Mouse (Mus musculus) MEL (cell line): ENCODE measurements around the gene Eps15. TPM values are rescaled to one million over a fixed set of nuclear protein-coding genes. Genes with fewer than 3 reads are reported as not detected.

ENCODE experiments used
- DNase-seq: peaks from one replicate; pipeline ENCODE4 v3.0.0; 2011; ENCODE audit warnings: low read depth, low spot score
- H3K27ac ChIP-seq: 2 replicates; pipeline ENCODE4 v1.5.1; 2012; ENCODE audit warnings: low read depth, mild to moderate bottlenecking, control low read depth, low read length, moderate library complexity; ENCODE audit not compliant: control insufficient read depth
- H3K27me3 ChIP-seq, 2 experiments: fragments of 150-350 bp in 1 of 2; sonication (generic) in 1 of 2; 2 replicates each; pipeline ENCODE4 v1.6.1; 2012; ENCODE audit warnings: low read length in 2 of 2, mild to moderate bottlenecking in 2 of 2, improper control_type of control experiment in 1 of 2, moderate library complexity in 1 of 2; ENCODE audit not compliant: insufficient read depth in 2 of 2, control insufficient read depth in 1 of 2
- H3K36me3 ChIP-seq, 2 experiments: 2 replicates each; pipeline ENCODE4 v1.6.1; 2012 to 2014; ENCODE audit warnings: low read length in 2 of 2, improper control_type of control experiment in 1 of 2, inconsistent platforms in 1 of 2, mild to moderate bottlenecking in 1 of 2; ENCODE audit not compliant: insufficient read depth in 2 of 2, control insufficient read depth in 1 of 2
- H3K4me1 ChIP-seq, 2 experiments: fragments of 150-350 bp in 1 of 2; sonication (generic) in 1 of 2; 2 replicates each; pipeline ENCODE4 v1.6.1; 2012; ENCODE audit warnings: low read length in 2 of 2, improper control_type of control experiment in 1 of 2, mild to moderate bottlenecking in 1 of 2; ENCODE audit not compliant: insufficient read depth in 2 of 2, control insufficient read depth in 1 of 2
- H3K4me3 ChIP-seq, 2 experiments: fragments of 150-350 bp in 1 of 2; sonication (generic) in 1 of 2; 2 replicates each; pipeline ENCODE4 v1.5.1; 2012; ENCODE audit warnings: low read depth in 2 of 2, low read length in 2 of 2, mild to moderate bottlenecking in 2 of 2, moderate library complexity in 2 of 2, control low read depth in 1 of 2, improper control_type of control experiment in 1 of 2; ENCODE audit not compliant: control insufficient read depth in 1 of 2, insufficient read depth in 1 of 2
- H3K79me2 ChIP-seq: 2 replicates; pipeline ENCODE4 v1.6.1; 2012; ENCODE audit warnings: mild to moderate bottlenecking, low read length, moderate library complexity; ENCODE audit not compliant: control insufficient read depth, poor library complexity, insufficient read depth
- H3K9ac ChIP-seq: 2 replicates; pipeline ENCODE4 v1.6.1; 2012; ENCODE audit warnings: low read depth, mild to moderate bottlenecking, control low read depth, low read length, moderate library complexity; ENCODE audit not compliant: control insufficient read depth, poor library complexity, severe bottlenecking
- H3K9me3 ChIP-seq: fragments of 150-350 bp; sonication (generic); replicated peaks from 2 replicates; pipeline ENCODE4 v1.6.1; 2012; ENCODE audit warnings: mild to moderate bottlenecking, low read length, improper control_type of control experiment, moderate library complexity; ENCODE audit not compliant: insufficient read depth
- BHLHE40 ChIP-seq: IDR thresholded peaks from 2 replicates; pipeline ENCODE4 v1.6.1; 2012; ENCODE audit warnings: low read depth, mild to moderate bottlenecking, inconsistent platforms, low read length, improper control_type of control experiment, borderline replicate concordance
- CHD1 ChIP-seq: IDR thresholded peaks from 2 replicates; pipeline ENCODE4 v1.6.1; 2012; ENCODE audit warnings: low read depth, mild to moderate bottlenecking, inconsistent platforms, low read length, improper control_type of control experiment
- CTCF ChIP-seq, 3 experiments: IDR thresholded peaks in 2 of 3; conservative IDR thresholded peaks in 1 of 3; 2 replicates each; pipeline ENCODE4 v1.5.1; 2011 to 2012; ENCODE audit warnings: low read length in 3 of 3, low read depth in 2 of 3, mild to moderate bottlenecking in 2 of 3, improper control_type of control experiment in 1 of 3, inconsistent platforms in 1 of 3, mixed read lengths in 1 of 3, moderate library complexity in 1 of 3; ENCODE audit not compliant: control insufficient read depth in 1 of 3, insufficient read depth in 1 of 3, poor library complexity in 1 of 3, severe bottlenecking in 1 of 3
- E2F4 ChIP-seq: IDR thresholded peaks from 2 replicates; pipeline ENCODE4 v1.6.1; 2011; ENCODE audit warnings: low read depth, low read length, improper control_type of control experiment, borderline replicate concordance
- ELF1 ChIP-seq: IDR thresholded peaks from 2 replicates; pipeline ENCODE4 v1.6.1; 2014; ENCODE audit warnings: low read depth, mild to moderate bottlenecking, inconsistent platforms, low read length, improper control_type of control experiment, moderate library complexity
- EP300 ChIP-seq, 2 experiments: IDR thresholded peaks; 2 replicates each; pipeline ENCODE4 v1.6.1; 2011; ENCODE audit warnings: improper control_type of control experiment in 2 of 2, low read length in 2 of 2, low read depth in 1 of 2, mild to moderate bottlenecking in 1 of 2
- HCFC1 ChIP-seq: IDR thresholded peaks from 2 replicates; pipeline ENCODE4 v1.6.1; 2012; ENCODE audit warnings: low read depth, mild to moderate bottlenecking, inconsistent platforms, low read length, improper control_type of control experiment, moderate library complexity
- JUND ChIP-seq: IDR thresholded peaks from 2 replicates; pipeline ENCODE4 v1.6.1; 2011; ENCODE audit warnings: low read depth, mild to moderate bottlenecking, improper control_type of control experiment, low read length
- KAT2A ChIP-seq: conservative IDR thresholded peaks from 2 replicates; pipeline ENCODE4 v1.6.1; 2012; ENCODE audit warnings: low read depth, low read length, improper control_type of control experiment, inconsistent platforms
- MAFK ChIP-seq: IDR thresholded peaks from 2 replicates; pipeline ENCODE4 v1.6.1; 2011; ENCODE audit warnings: low read depth, mild to moderate bottlenecking, low read length, improper control_type of control experiment, borderline replicate concordance
- MAX ChIP-seq: IDR thresholded peaks from 2 replicates; pipeline ENCODE4 v1.6.1; 2011; ENCODE audit warnings: low read length, improper control_type of control experiment
- MEF2A ChIP-seq: IDR thresholded peaks from 2 replicates; pipeline ENCODE4 v1.6.1; 2014; ENCODE audit warnings: low read depth, mild to moderate bottlenecking, inconsistent platforms, low read length, improper control_type of control experiment; ENCODE audit not compliant: poor library complexity, insufficient replicate concordance, severe bottlenecking; ENCODE audit errors: extremely low read depth
- MXI1 ChIP-seq: IDR thresholded peaks from 2 replicates; pipeline ENCODE4 v1.6.1; 2011; ENCODE audit warnings: mild to moderate bottlenecking, low read depth, low read length, improper control_type of control experiment
- POLR2A ChIP-seq, 2 experiments: IDR thresholded peaks; 2 replicates each; pipeline ENCODE4 v1.6.1; 2011 to 2012; ENCODE audit warnings: low read length in 2 of 2, mild to moderate bottlenecking in 2 of 2, control low read depth in 1 of 2, improper control_type of control experiment in 1 of 2, low read depth in 1 of 2, moderate library complexity in 1 of 2; ENCODE audit not compliant: control insufficient read depth in 1 of 2, insufficient read depth in 1 of 2, poor library complexity in 1 of 2
- POLR2AphosphoS5 ChIP-seq: IDR thresholded peaks from 2 replicates; pipeline ENCODE4 v1.6.1; 2012; ENCODE audit warnings: low read depth, borderline replicate concordance, mild to moderate bottlenecking, inconsistent platforms, low read length, moderate library complexity, mixed read lengths
- RAD21 ChIP-seq: IDR thresholded peaks from 2 replicates; pipeline ENCODE4 v1.6.1; 2011; ENCODE audit warnings: mild to moderate bottlenecking, low read depth, low read length, improper control_type of control experiment
- RCOR1 ChIP-seq: IDR thresholded peaks from 2 replicates; pipeline ENCODE4 v1.6.1; 2012; ENCODE audit warnings: low read depth, mild to moderate bottlenecking, inconsistent platforms, low read length, improper control_type of control experiment
- SIN3A ChIP-seq: IDR thresholded peaks from 2 replicates; pipeline ENCODE4 v1.6.1; 2012; ENCODE audit warnings: low read length, improper control_type of control experiment, inconsistent platforms
- SMC3 ChIP-seq: IDR thresholded peaks from 2 replicates; pipeline ENCODE4 v1.6.1; 2011; ENCODE audit warnings: low read depth, low read length, improper control_type of control experiment
- UBTF ChIP-seq: IDR thresholded peaks from 2 replicates; pipeline ENCODE4 v1.6.1; 2012; ENCODE audit warnings: low read depth, mild to moderate bottlenecking, inconsistent platforms, low read length, improper control_type of control experiment, moderate library complexity, borderline replicate concordance; ENCODE audit not compliant: insufficient read depth
- USF1 ChIP-seq: IDR thresholded peaks from 2 replicates; pipeline ENCODE4 v1.6.1; 2014; ENCODE audit warnings: low read depth, mild to moderate bottlenecking, inconsistent platforms, low read length, improper control_type of control experiment, moderate library complexity
- ZKSCAN1 ChIP-seq: IDR thresholded peaks from 2 replicates; pipeline ENCODE4 v1.6.1; 2012; ENCODE audit warnings: low read depth, mild to moderate bottlenecking, inconsistent platforms, low read length, improper control_type of control experiment, moderate library complexity
- ZNF384 ChIP-seq: IDR thresholded peaks from 2 replicates; pipeline ENCODE4 v1.6.1; 2012; ENCODE audit warnings: low read depth, mild to moderate bottlenecking, inconsistent platforms, low read length, improper control_type of control experiment
- polyA plus RNA-seq, 2 experiments: library from polyadenylated mRNA; stranded (reverse) in 1 of 2; unstranded in 1 of 2; fragments of >175 nt in 1 of 2; fragments of >200 nt in 1 of 2; gene quantifications; 2 replicates each; pipeline versions ENCODE4 v1.2.1 to v1.2.4; 2012; ENCODE audit warnings: low replicate concordance in 2 of 2, low read depth in 1 of 2; ENCODE audit not compliant: insufficient read length in 2 of 2, insufficient read depth in 1 of 2, missing spikeins in 1 of 2
- total RNA-seq: library from RNA; depleted of rRNA; stranded (reverse); fragments of 300-350 nt; gene quantifications from 2 replicates; pipeline ENCODE4 v1.2.3, GENCODE M21; 2012

The Eps15 gene
- total and polyA plus RNA-seq, 3 experiments = 19.7 to 107 (median 53.3) TPM

DNA sequence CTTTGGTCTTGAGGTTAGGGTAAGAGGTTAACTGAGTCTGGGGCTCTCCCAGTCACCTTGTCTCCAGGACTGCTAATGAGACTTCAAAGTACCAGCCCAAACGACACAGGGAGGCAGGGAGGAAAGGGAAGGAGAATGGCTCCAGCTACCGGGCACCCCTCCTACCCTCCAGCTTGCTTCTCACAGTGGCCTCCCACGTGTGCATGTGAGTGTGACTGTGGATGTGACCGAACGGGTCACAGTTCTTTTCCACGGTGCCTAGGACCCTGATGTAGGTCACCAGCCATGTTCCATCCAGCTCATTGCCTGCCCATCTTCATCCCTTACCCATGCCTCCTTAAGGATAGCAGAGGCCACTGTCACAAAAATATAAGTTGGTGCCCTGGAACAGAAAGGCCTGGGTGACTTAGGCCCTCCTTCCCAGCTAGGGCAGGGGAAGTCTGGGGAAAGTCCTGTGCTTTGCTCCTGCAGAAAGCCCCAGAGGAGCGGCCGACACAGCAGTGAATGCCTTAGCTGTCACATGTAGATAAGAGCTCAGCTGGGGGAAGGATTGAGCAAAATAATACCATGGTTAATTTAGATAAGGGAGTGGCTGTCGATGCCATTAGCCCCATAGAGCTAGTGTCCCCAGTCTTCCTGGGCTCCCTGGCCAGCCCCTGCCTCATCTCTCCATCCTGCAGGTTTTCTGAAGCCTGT is 130.8 kb downstream of the Eps15 start (continued):
- TF ChIP-seq ZKSCAN1 = no peak
- peak; percentile 64; the same call in 1 of the 2 replicates for TF ChIP-seq UBTF
- TF ChIP-seq BHLHE40 = peak; percentile 76
- TF ChIP-seq RCOR1 = peak; percentile 98
- TF ChIP-seq EP300 (IDR thresholded peaks at IDR 0.05; ENCODE audit: low read depth in 1 of 2, low read length in 2 of 2) = peak; percentile 95

GRCm38 (mm10) chr4:109411377-109411967 is 131.4 kb downstream of the Eps15 start:
- peaks cover 0 to 22% of the 10 kb centered on the region in 2 experiments; a peak in 2 of 4 replicates for H3K36me3 ChIP-seq
- no peaks in the 10 kb centered on the region for H3K9me3 ChIP-seq
- no peaks in the 10 kb centered on the region for H3K27me3 ChIP-seq
- H3K4me1 ChIP-seq = peaks cover 0 to 27% of the 10 kb centered on the region in 2 experiments; a peak in 3 of 4 replicates
- H3K79me2 ChIP-seq = no peaks in the 10 kb centered on the region; the same call in 1 of the 2 replicates
- peak overlapping the region; percentile 50 for H3K27ac ChIP-seq
- no peak for TF ChIP-seq E2F4
- no peak for TF ChIP-seq HCFC1
- no peak for TF ChIP-seq KAT2A
- no peak for TF ChIP-seq USF1
- no peak for TF ChIP-seq SMC3
- TF ChIP-seq MAFK = no peak
- H3K4me3 ChIP-seq = no peak overlapping the region
- H3K9ac ChIP-seq = peak overlapping the region; percentile 10; the same call in 1 of the 2 replicates
- DNase-seq = peak; percentile 33

- no peaks in the 10 kb centered on the region for H3K79me2 ChIP-seq
- H3K9me3 ChIP-seq = no peaks in the 10 kb centered on the region
- peaks cover 0 to 22% of the 10 kb centered on the region in 2 experiments; a peak in 2 of 4 replicates for H3K36me3 ChIP-seq
- no peak overlapping the region for H3K9ac ChIP-seq
- TF ChIP-seq MXI1 (no peak), EP300 (IDR thresholded peaks at IDR 0.05; ENCODE audit: low read depth in 1 of 2, low read length in 2 of 2) (no peak), RAD21 (no peak), MEF2A (no peak), JUND (no peak), ZNF384 (no peak), RCOR1 (no peak), MAX (no peak), CTCF (IDR thresholded peaks at IDR 0.05 in 2 of 3, conservative IDR thresholded peaks at IDR 0.05 in 1 of 3; ENCODE audit: control insufficient read depth in 1 of 3, insufficient read depth in 1 of 3, low read depth in 2 of 3, low read length in 3 of 3, poor library complexity in 1 of 3, severe bottlenecking in 1 of 3) (no peak), MAFK (no peak), SIN3A (no peak), ELF1 (no peak), POLR2AphosphoS5 (no peak), CHD1 (no peak), SMC3 (no peak), POLR2A (IDR thresholded peaks at IDR 0.05; ENCODE audit: control insufficient read depth in 1 of 2, insufficient read depth in 1 of 2, low read depth in 1 of 2, low read length in 2 of 2, poor library complexity in 1 of 2) (no peak)
- no peaks in the 10 kb centered on the region for H3K27me3 ChIP-seq
- no peak overlapping the region for H3K4me3 ChIP-seq
- H3K4me1 ChIP-seq = peaks cover 0 to 27% of the 10 kb centered on the region in 2 experiments; a peak in 3 of 4 replicates
- no peak for DNase-seq
- no peak overlapping the region for H3K27ac ChIP-seq
Observed at GRCm38 (mm10) chr4:109412233-109412632, 132.2 kb downstream of the Eps15 start.
